Mouse (Mus musculus): Measurements from ENCODE around the gene Gpx3.

Gpx3 gene

GRCm38 (mm10) chr11:54911671-54912502 is 9.6 kb downstream of the Gpx3 start:
- intact Hi-C loops (cut with DNase I): no loop called here

GRCm38 (mm10) chr11:54912503-54913316 is 10.5 kb downstream of the Gpx3 start:
- intact Hi-C loops (cut with DNase I): no loop called here

GRCm38 (mm10) chr11:54913841-54914240 is 11.6 kb downstream of the Gpx3 start:
- intact Hi-C loops (cut with DNase I): no loop called here

- intact Hi-C loops (cut with DNase I): no loop called here
Observed at GRCm38 (mm10) chr11:54917461-54917860, 15.2 kb downstream of the Gpx3 start.

GRCm38 (mm10) chr11:54918273-54918672 is 16.0 kb downstream of the Gpx3 start:
- intact Hi-C loops (cut with DNase I): no loop called here

- intact Hi-C loops (cut with DNase I): no loop called here
Observed at GRCm38 (mm10) chr11:54920127-54920972, 18.1 kb downstream of the Gpx3 start.

GRCm38 (mm10) chr11:54920973-54921580 is 18.8 kb downstream of the Gpx3 start:
- intact Hi-C loops (cut with DNase I): no loop called here

GRCm38 (mm10) chr11:54921798-54922197 is 19.5 kb downstream of the Gpx3 start:
- intact Hi-C loops (cut with DNase I): no loop called here

- intact Hi-C loops (cut with DNase I): no loop called here
Observed at GRCm38 (mm10) chr11:54922488-54922887, 20.2 kb downstream of the Gpx3 start.

- intact Hi-C loops (cut with DNase I): no loop called here
Observed at GRCm38 (mm10) chr11:54924145-54924544, 21.9 kb downstream of the Gpx3 start.

- intact Hi-C loops (cut with DNase I): loop anchor here (1.0 to 5.0 kb wide), 2 partner anchors 48 to 110 kb away; no protein-coding TSS in a partner anchor
Observed at GRCm38 (mm10) chr11:54927346-54928140, 25.3 kb downstream of the Gpx3 start.

- intact Hi-C loops (cut with DNase I): loop anchor here (5.0 kb wide), 1 partner anchor 109 kb away; no protein-coding TSS in a partner anchor
Observed at GRCm38 (mm10) chr11:54928219-54928618, 26.0 kb downstream of the Gpx3 start.

- intact Hi-C loops (cut with DNase I): loop anchor here (5.0 kb wide), 1 partner anchor 108 kb away; no protein-coding TSS in a partner anchor
Observed at GRCm38 (mm10) chr11:54928886-54929285, 26.6 kb downstream of the Gpx3 start.

- intact Hi-C loops (cut with DNase I): loop anchor here (5.0 kb wide), 1 partner anchor 108 kb away; no protein-coding TSS in a partner anchor
Observed at GRCm38 (mm10) chr11:54929290-54929689, 27.0 kb downstream of the Gpx3 start.

- intact Hi-C loops (cut with DNase I): loop anchor here (2.0 to 5.0 kb wide), 2 partner anchors 55 to 108 kb away; no protein-coding TSS in a partner anchor
Observed at GRCm38 (mm10) chr11:54929744-54930143, 27.5 kb downstream of the Gpx3 start.

GRCm38 (mm10) chr11:54930318-54930979 is 28.2 kb downstream of the Gpx3 start:
- intact Hi-C loops (cut with DNase I): loop anchor here (2.0 kb wide), 1 partner anchor 54 kb away; no protein-coding TSS in a partner anchor

- intact Hi-C loops (cut with DNase I): loop anchor here (2.0 kb wide), 1 partner anchor 53 kb away; no protein-coding TSS in a partner anchor
Observed at GRCm38 (mm10) chr11:54931405-54932093, 29.3 kb downstream of the Gpx3 start.

GRCm38 (mm10) chr11:54932540-54932939 is 30.3 kb downstream of the Gpx3 start:
- intact Hi-C loops (cut with DNase I): no loop called here
